Mouse (Mus musculus): ENCODE data around the gene Unc13a.

DNA sequence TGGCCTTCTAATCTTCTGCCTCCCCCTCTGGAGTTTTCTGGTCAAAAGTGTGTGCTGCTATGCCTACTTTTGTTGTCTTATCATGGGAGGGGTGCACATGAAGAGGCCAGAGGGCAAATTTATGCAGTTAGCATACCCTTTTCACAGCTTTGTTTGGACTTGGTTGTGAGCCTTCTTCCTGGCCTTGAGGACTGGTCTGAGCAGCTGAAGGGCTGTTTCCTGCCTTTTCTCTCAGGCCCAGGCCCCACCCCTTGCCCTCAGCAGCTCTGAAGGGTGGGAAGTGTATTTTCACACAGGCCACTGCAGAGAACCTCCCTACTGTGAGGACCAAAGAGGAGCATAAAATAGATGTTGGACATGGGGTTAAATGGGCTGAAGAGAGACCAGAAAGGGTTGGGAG, 6.0 kb upstream of the Unc13a start:
- TF ChIP-seq CTCF (IDR thresholded peaks at IDR 0.05; ENCODE audit: control insufficient read depth, insufficient read depth, low read length) (no peak), POLR2A (IDR thresholded peaks at IDR 0.05; ENCODE audit: borderline replicate concordance, control insufficient read depth, low read depth, low read length) (no peak)
